Mouse (Mus musculus) limb, embryonic 10.5 days (tissue): Measurements from ENCODE around the gene Strn4. TPM values are rescaled to one million over a fixed set of nuclear protein-coding genes. Genes with fewer than 3 reads are reported as not detected.
A peak's percentile ranks its signal among the peaks of the same experiment; 100 is the strongest.

Source experiments
- DNase-seq: peaks from one replicate; pipeline ENCODE4 v3.0.0-alpha.2; 2017; ENCODE audit warnings: low spot score
- H3K27ac ChIP-seq: fragments of 300-500 bp; sonication (generic); 2 replicates; pipeline ENCODE4 v1.5.1; 2016; ENCODE audit warnings: mild to moderate bottlenecking
- H3K27me3 ChIP-seq: fragments of 300-500 bp; sonication (generic); 2 replicates; pipeline ENCODE4 v1.6.1; 2016; ENCODE audit warnings: low read depth, mild to moderate bottlenecking; ENCODE audit not compliant: poor library complexity, severe bottlenecking
- H3K36me3 ChIP-seq: fragments of 300-500 bp; sonication (generic); 2 replicates; pipeline ENCODE4 v1.6.1; 2016; ENCODE audit warnings: mild to moderate bottlenecking, moderate library complexity
- H3K4me1 ChIP-seq: fragments of 300-500 bp; sonication (generic); 2 replicates; pipeline ENCODE4 v1.6.1; 2016
- H3K4me3 ChIP-seq: fragments of 300-500 bp; sonication (generic); 2 replicates; pipeline ENCODE4 v1.5.1; 2016; ENCODE audit warnings: mild to moderate bottlenecking, moderate library complexity
- H3K9me3 ChIP-seq: fragments of 300-500 bp; sonication (generic); replicated peaks from 2 replicates; pipeline ENCODE4 v1.6.1; 2016; ENCODE audit warnings: mild to moderate bottlenecking
- WGBS: fragments of 180-500 bp; shearing (Covaris S2); methylation state at CpG from one replicate; pipeline ENCODE4 v1.1.7; 2016; 5-methylcytosine and 5-hydroxymethylcytosine counted together
- polyA plus RNA-seq: library from polyadenylated mRNA; unstranded; fragments of >200 nt; fragmentation: Nextera tagmentation; extraction: Ambion mirVana; gene quantifications from 2 replicates; pipeline ENCODE4 v1.2.1, GENCODE M21; 2016

The Strn4 gene
- polyA plus RNA-seq, 1 experiment from 2014 or later: 145 TPM

- H3K4me3 ChIP-seq: 0 out of 2 replicates have a peak overlapping the region, but pooled peaks have one; percentile 10
- H3K27ac ChIP-seq: no peak overlapping the region
- WGBS: 91% methylated on average over 8 of the region's 8 CpGs
- no peak for DNase-seq
- H3K36me3 ChIP-seq: peaks cover 53% of the 10 kb centered on the region
- H3K9me3 ChIP-seq: no peaks in the 10 kb centered on the region
- H3K27me3 ChIP-seq: no peaks in the 10 kb centered on the region
- peaks cover 45% of the 10 kb centered on the region for H3K4me1 ChIP-seq
These were observed 30.1 kb upstream of the Strn4 start for GRCm38 (mm10) chr7:16785541-16786083.

GRCm38 (mm10) chr7:16792316-16792715, 23.4 kb upstream of the Strn4 start:
- DNase-seq: no peak
- no peaks in the 10 kb centered on the region for H3K27me3 ChIP-seq
- H3K4me1 ChIP-seq: no peaks in the 10 kb centered on the region
- no peaks in the 10 kb centered on the region for H3K9me3 ChIP-seq
- 87% methylated on average over 5 of the region's 5 CpGs for WGBS
- no peak overlapping the region for H3K4me3 ChIP-seq
- no peak overlapping the region for H3K27ac ChIP-seq
- peaks cover 90% of the 10 kb centered on the region for H3K36me3 ChIP-seq

DNA sequence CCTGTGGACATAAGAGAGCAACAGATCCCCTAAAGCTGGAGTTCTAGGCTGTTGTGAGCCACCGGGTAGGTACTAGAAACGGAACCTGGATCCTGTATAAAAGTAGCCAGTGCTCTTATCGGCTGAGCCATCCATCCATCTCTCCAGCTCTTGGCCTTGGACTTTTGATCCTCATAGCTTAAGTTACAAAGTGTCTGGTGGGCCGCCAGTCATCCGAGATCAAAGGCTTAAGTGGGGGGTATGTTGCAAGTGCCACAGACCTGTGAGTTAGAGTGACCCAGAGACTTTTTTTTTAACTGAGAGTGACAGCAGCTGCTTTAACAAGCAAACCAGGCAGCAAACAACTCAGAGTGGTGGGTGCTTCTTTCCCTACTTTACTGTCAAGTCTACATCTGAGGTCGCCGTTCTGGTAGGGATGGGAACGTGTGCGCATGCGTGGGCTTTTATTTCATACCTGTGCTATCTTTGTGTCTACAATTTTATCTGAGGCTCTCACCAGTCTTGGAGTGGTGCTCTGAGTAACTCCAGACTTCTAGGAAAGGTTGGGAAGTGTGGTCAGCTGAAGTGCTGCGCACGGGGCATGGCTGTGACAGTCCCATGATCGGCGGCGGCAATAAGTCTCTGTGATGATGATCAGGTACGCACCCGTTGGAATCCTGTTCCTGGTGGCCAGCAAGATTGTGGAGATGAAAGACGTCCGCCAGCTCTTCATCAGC, 22.5 kb upstream of the Strn4 start:
- Histone ChIP-seq H3K4me1 (no peaks in the 10 kb centered on the region), H3K9me3 (no peaks in the 10 kb centered on the region), H3K36me3 (peaks cover 90% of the 10 kb centered on the region), H3K27ac (no peak overlapping the region), H3K27me3 (no peaks in the 10 kb centered on the region), H3K4me3 (no peak overlapping the region)
- 89% methylated on average over 19 of the region's 19 CpGs for WGBS
- no peak for DNase-seq

GRCm38 (mm10) chr7:16794886-16795285, 20.8 kb upstream of the Strn4 start:
- no peaks in the 10 kb centered on the region for H3K27me3 ChIP-seq
- H3K27ac ChIP-seq: no peak overlapping the region
- no peak overlapping the region for H3K4me3 ChIP-seq
- H3K9me3 ChIP-seq: no peaks in the 10 kb centered on the region
- WGBS: 91% methylated on average over 5 of the region's 5 CpGs
- H3K36me3 ChIP-seq: peaks cover 88% of the 10 kb centered on the region
- DNase-seq: no peak
- no peaks in the 10 kb centered on the region for H3K4me1 ChIP-seq

GRCm38 (mm10) chr7:16804409-16805028, 11.2 kb upstream of the Strn4 start:
- peaks cover 36% of the 10 kb centered on the region for H3K36me3 ChIP-seq
- no peak overlapping the region for H3K27ac ChIP-seq
- no peak for DNase-seq
- H3K27me3 ChIP-seq: no peaks in the 10 kb centered on the region
- 36% methylated on average over 8 of the region's 8 CpGs for WGBS
- H3K4me1 ChIP-seq: no peaks in the 10 kb centered on the region; the same call in 1 of the 2 replicates
- H3K9me3 ChIP-seq: no peaks in the 10 kb centered on the region; the same call in 1 of the 2 replicates
- H3K4me3 ChIP-seq: no peak overlapping the region

DNA sequence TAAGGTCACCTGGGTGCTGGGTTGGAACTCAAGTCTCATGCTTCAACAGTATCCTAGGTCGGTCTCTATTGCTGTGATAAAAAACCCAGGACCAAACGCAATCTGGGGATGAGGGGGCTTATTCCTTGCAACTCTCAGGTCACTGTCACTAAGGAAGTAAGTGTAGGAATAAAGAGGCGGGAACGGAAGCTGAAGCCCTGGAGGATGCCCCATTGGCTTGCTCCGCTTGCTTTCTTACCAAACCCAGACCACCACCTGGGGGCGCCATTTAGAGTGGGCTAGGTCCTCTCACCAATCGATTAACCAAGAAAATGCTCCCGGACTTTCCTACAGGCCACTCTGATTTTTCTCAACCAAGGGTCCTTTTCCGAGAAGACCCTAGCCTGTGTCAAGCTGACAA, 7.8 kb upstream of the Strn4 start:
- Histone ChIP-seq H3K27me3 (peaks cover 32% of the 10 kb centered on the region), H3K4me1 (peaks cover 28% of the 10 kb centered on the region), H3K27ac (no peak overlapping the region), H3K4me3 (no peak overlapping the region), H3K9me3 (no peaks in the 10 kb centered on the region; the same call in 1 of the 2 replicates), H3K36me3 (peaks cover 48% of the 10 kb centered on the region)
- WGBS: 90% methylated on average over 9 of the region's 9 CpGs
- DNase-seq: no peak

DNA sequence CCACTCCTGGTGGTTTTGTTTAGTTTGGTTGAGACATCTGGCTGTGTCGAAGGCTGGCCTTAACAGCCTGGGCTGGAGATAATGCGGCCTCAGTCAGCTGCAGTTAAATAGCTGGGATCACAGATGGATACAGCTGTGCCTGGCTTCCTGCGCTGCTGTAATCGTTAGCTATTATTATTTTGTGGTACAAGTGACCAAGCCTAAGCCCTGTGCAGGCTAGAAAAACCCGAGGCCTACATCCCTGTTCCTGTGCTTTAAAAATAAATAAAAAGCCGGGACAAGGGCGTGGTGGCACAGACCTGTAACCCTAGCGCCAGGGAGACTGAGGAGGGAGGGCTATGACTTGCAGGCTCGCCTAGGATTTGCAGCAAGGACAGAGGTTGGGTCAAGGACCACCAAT, 7.0 kb upstream of the Strn4 start:
- Histone ChIP-seq H3K4me1 (peaks cover 28% of the 10 kb centered on the region), H3K36me3 (peaks cover 55% of the 10 kb centered on the region), H3K4me3 (no peak overlapping the region), H3K27ac (no peak overlapping the region), H3K27me3 (peaks cover 39% of the 10 kb centered on the region), H3K9me3 (no peaks in the 10 kb centered on the region; the same call in 1 of the 2 replicates)
- no peak for DNase-seq
- 88% methylated on average over 9 of the region's 9 CpGs for WGBS

GRCm38 (mm10) chr7:16809739-16810138, 6.0 kb upstream of the Strn4 start:
- WGBS: 29% methylated on average over 10 of the region's 10 CpGs

GRCm38 (mm10) chr7:16810399-16810919, 5.2 kb upstream of the Strn4 start:
- Histone ChIP-seq H3K4me1 (peaks cover 36% of the 10 kb centered on the region), H3K36me3 (peaks cover 63% of the 10 kb centered on the region), H3K27me3 (peaks cover 40% of the 10 kb centered on the region), H3K4me3 (peak overlapping the region; percentile 56), H3K27ac (peak overlapping the region; percentile 67), H3K9me3 (no peaks in the 10 kb centered on the region; the same call in 1 of the 2 replicates)
- peak; percentile 37 for DNase-seq
- 52% methylated on average over 28 of the region's 28 CpGs for WGBS

More at GRCm38 (mm10) chr7:16809739-16810138, 6.0 kb upstream of the Strn4 start:
- peaks cover 29% of the 10 kb centered on the region for H3K4me1 ChIP-seq
- H3K27me3 ChIP-seq: peaks cover 40% of the 10 kb centered on the region
- H3K9me3 ChIP-seq: no peaks in the 10 kb centered on the region; the same call in 1 of the 2 replicates
- DNase-seq: peak; percentile 75
- peaks cover 63% of the 10 kb centered on the region for H3K36me3 ChIP-seq
- H3K4me3 ChIP-seq: no peak overlapping the region
- H3K27ac ChIP-seq: no peak overlapping the region

DNA sequence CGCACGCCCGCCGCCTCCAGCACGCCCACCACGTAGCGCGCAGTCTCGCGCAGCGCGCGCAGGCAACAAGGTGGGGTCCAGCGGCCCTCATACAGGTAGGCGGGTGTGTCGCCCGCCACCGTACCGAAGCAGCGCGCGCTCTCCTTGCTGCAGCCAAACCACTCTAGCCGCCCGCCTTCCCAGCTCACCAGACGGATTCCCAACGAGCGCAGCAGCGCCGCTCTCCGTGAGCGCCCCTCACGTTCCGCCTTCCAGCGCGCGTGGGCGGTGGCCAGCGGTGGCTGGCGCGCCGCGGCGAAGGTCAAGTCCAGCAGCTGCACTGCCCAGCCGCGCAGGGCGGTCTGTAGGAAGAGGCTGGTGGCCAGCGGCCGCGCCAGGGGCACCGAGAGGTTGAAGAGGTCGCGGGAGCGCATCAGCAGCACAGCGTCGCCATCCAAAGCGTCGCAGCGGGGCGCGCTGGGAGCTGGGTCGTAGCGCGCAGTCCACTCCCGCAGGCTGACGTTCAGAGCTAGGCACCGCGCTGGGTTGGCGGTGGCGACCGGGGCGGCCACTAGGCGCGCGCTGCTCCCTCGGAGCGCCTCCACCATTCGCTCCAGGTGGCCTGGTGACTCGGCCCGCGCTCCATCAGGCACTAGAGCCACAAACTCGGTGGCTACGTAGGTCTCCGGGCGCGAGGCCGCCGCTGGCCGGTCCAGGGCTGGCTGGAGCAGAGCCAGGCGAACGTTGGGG, 4.6 kb upstream of the Strn4 start:
- Histone ChIP-seq H3K27me3 (peaks cover 40% of the 10 kb centered on the region), H3K4me1 (peaks cover 42% of the 10 kb centered on the region), H3K27ac (peak overlapping the region; percentile 67), H3K36me3 (peaks cover 63% of the 10 kb centered on the region), H3K9me3 (no peaks in the 10 kb centered on the region; the same call in 1 of the 2 replicates), H3K4me3 (peak overlapping the region; percentile 56)
- DNase-seq: peak; percentile 75
- 6% methylated on average over 77 of the region's 90 CpGs for WGBS

- Histone ChIP-seq H3K4me1 (peaks cover 43% of the 10 kb centered on the region), H3K36me3 (peaks cover 58% of the 10 kb centered on the region), H3K27me3 (peaks cover 40% of the 10 kb centered on the region), H3K4me3 (peak overlapping the region; percentile 56), H3K9me3 (no peaks in the 10 kb centered on the region; the same call in 1 of the 2 replicates), H3K27ac (peak overlapping the region; percentile 67)
- 15% methylated on average over 17 of the region's 17 CpGs for WGBS
- DNase-seq: no peak
These were observed 4.0 kb upstream of the Strn4 start for GRCm38 (mm10) chr7:16811649-16812070.

DNA sequence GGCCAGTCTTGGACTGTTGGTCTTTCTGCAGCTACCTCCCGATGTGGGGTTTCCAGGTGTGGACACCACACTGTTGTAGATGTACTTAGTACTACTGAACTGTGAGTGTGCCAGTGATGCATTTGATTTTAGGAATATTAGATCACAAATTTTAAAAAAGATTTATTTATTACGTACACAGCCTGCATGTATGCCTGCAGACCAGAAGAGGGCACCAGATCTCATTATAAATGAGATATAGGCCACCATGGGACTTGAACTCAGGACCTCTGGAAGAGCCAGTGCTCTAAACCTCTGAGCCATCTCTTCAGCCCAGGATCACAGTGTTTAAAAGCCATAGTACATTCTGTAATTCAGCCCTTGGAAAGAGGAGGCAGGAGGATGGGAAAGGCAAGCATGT, 3.2 kb upstream of the Strn4 start:
- 85% methylated on average over 2 of the region's 2 CpGs for WGBS
- Histone ChIP-seq H3K36me3 (peaks cover 49% of the 10 kb centered on the region), H3K4me1 (peaks cover 49% of the 10 kb centered on the region), H3K27ac (no peak overlapping the region), H3K4me3 (no peak overlapping the region), H3K9me3 (no peaks in the 10 kb centered on the region; the same call in 1 of the 2 replicates), H3K27me3 (peaks cover 40% of the 10 kb centered on the region)
- DNase-seq: no peak
